Mouse (Mus musculus): Measurements from ENCODE around the gene Plxna4. TPM values are rescaled to one million over a fixed set of nuclear protein-coding genes. Genes with fewer than 3 reads are reported as not detected.

The Plxna4 gene
- total RNA-seq, 2 experiments from 2014 or later: 25.4 to 26.9 TPM

DNA sequence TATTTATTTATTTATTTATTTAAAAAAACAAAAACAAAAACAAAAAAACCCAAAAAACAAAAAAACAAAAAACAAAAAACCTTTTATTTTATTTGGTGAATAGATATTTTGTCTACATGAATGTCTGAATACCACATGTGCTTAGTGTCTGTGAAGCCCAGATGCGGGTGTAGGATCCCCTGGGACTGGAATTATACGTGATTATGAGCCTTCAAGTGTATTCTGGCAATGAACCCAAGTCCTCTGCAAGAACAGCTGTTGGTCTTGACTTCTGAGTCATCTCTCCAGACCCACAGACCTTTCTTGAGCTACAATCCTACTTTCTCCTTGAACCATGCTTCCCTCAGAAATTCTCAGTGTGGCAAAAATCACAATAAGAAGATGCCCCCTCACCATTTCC is 287.4 kb downstream of the Plxna4 start:
- intact Hi-C loops (cut with DNase I): no loop called here
- DNase-seq: peak; percentile 10 to 12

DNA sequence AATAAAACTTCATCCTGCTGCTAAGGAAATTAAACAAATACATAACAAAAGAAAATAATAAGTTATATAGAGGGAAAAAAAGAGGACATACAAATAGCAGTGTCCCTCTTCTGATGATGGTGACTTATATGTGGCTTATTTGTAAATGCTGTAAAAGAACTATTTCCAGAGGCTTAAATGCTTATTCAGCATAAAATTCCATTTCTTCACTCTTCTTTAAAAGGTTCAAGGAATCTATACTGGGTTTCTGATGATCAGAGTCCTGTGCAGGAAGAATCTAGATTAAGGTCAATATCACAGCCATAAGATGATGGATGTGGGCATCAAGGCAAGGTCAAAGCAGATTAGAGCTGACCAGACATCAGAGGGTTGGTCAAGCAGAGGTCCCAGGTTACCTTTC is 306.5 kb downstream of the Plxna4 start:
- DNase-seq: no peak
- intact Hi-C loops (cut with DNase I): no loop called here

DNA sequence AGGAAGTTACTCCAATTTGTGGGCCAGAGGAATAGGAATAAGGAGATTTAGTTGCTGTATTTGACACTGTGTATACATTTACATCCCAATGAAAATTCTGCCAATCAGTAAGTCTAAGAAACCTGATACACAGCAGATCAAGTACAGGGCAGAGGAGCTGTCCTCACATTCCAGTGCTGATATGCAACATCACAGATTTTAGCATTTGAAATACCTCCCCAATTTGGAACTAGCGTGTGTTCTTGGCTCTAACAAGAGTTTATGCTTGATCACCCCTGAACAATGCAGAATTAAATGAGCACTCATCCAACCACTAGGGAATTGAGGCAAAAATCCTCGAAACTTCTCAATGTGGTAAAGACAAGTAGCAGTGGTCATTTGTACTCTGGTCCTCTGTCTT is 307.3 kb downstream of the Plxna4 start:
- intact Hi-C loops (cut with DNase I): no loop called here
- peak in 1 of 2 experiments; percentile 10 for DNase-seq

DNA sequence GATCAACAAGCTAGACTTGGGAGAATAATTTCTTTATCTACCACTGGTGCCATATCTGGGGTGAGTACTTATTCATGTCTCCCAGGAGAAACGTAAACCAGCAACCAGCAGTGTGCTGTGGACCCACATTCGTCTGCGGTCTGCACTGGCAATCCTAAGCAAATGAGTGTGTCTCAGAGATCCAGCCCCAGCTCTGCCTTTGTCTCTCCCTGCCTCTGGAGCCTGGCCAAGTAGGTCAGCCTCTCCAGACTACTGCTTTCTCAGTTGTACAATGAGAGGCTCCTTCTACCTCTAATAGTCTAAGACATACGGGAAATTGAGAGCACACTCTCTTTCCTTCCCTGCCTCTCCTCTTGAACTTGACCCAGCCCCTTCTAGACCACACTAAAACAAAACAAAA is 316.5 kb downstream of the Plxna4 start:
- intact Hi-C loops (cut with DNase I): no loop called here
- peak; percentile 41 to 55 for DNase-seq

DNA sequence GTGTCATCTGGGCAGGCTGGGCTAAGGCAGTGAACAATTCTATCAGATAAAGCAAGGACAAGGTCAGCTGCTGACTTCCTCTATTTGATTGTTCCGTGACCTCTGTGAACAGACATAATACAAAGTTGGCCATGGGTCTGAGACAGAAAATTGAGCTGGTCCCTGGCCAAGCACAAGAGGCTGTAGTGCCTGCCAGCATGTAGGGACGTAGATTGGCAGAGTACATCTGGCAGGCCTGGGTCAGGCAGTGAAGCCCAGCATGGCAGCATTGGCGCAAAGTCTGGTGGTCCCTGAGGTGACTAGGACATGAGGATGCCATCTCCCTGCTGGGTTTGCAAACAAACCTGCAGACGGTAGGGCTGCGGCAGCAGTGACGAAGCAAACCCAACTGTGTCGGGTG is 321.9 kb downstream of the Plxna4 start:
- DNase-seq: peak; percentile 72 to 81
- intact Hi-C loops (cut with DNase I): no loop called here

DNA sequence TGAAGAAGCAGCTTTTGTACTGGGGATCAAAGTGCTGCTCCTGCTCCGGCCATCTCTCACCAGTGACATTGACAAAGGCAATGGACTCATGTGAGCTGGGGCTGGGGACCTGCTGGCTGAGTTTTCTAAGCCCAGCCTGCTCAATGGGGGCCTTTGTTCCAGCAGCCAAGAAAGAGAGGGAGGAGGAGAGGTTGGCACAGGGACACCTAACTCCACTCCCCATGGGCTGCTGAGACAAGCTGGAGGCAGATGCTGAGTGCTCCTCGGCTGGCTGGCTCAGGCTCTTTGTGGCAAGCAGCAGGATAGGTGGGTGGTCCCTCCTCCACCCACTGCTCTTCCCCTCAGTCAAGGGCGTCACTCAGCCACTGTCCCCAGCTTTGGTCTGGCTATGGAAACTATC is 326.7 kb downstream of the Plxna4 start:
- DNase-seq: peak; percentile 11 to 16

DNA sequence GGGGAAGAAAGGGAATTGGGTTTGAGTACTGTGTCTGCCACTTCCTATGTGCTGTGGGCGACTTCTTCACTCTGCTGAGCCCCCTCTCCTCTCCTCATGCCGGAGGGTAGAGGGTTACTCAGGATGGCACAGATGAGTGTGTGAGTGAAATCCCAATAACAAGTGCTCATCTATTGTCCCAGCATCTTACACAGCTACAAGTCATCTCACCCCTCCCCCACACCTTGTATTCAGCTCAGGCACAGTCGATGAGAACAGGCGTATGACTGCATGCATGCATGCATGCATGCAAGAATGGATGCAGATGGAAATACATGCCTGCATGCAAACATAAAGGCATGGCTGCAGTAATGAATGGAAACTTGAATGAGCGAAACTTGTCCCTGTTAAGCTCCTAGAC is 327.7 kb downstream of the Plxna4 start:
- no peak for DNase-seq

More for the DNA sequence above, 326.7 kb downstream of the Plxna4 start:
- intact Hi-C loops (cut with DNase I): no loop called here

DNA sequence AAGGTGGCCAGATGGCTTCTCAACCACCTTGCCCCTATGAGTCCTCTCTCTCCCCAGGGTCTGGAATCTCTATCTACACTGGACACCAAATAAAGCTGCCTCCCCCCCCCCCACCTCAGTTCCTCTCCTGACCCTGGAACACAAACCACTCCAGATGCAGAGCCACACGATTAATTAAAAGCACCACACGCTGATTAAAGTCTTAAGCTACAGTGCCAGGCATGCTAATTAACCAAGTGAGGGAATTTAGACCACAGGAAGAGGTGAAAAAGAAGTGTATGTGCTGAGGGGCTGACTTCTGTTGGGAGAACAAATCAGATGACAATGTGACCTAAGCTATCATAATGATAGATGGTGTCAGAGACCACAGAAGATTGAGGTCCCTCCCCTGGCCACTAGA is 332.8 kb downstream of the Plxna4 start:
- intact Hi-C loops (cut with DNase I): no loop called here

More for the DNA sequence above, 327.7 kb downstream of the Plxna4 start:
- intact Hi-C loops (cut with DNase I): no loop called here

DNA sequence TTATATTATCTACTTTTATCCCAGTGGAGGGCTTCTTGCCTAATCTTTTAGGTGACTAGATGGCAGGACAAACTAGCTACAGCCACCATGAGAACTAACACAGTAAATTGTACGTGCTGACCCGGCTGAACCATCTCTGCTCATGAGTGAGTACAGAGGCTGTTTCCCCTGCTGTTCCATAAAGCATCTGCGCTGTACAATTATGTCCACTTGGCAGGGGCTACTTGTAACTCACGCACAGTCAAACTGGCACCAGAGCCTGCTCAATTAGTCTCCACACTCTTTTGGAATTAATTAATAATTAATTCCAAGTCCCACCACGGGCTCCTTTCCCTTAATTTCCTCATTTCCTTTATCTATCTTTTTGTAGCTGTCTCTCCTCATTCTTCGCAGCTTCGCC is 335.8 kb downstream of the Plxna4 start:
- no peak for DNase-seq
- intact Hi-C loops (cut with DNase I): no loop called here

More for the DNA sequence above, 332.8 kb downstream of the Plxna4 start:
- no peak for DNase-seq

DNA sequence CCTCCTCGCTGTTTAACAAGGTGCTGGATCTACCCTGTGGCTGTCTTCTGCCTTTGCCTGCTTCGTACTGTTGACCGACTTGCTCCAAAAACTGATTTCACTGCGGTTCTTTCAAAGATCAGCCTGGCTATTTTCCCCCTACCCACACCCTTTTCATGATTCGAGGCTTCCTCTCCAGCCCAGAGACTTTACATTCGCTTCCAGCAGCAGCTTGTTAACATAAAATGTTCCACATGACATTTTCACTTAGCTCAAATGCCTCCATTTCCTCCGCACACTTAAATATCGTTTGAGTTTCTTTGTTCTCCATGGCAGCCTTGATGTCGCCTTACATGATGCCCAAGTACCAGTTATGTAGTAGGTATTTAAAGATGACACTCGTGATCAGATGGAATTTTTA is 336.3 kb downstream of the Plxna4 start:
- intact Hi-C loops (cut with DNase I): no loop called here

DNA sequence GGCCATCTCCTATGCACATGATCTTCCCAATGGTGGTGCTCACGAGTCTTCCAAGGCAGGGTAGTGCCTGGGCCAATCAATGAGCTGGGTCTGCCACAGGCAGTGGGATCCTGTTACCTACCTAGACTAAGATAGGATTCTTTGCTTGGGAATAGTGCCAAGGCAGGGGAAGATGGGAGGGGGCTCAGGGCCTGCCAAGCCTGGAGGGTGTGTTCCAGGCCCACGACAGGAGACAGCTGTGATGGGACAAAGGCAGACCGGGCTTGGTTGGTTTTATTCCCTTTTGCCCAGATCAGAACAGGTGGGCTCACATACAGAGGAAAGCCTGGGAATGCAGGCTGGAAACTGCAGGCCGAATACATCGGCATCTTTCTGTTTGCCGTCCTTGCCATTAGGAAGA is 342.0 kb downstream of the Plxna4 start:
- intact Hi-C loops (cut with DNase I): no loop called here
- no peak for DNase-seq

More for the DNA sequence above, 336.3 kb downstream of the Plxna4 start:
- DNase-seq: no peak

DNA sequence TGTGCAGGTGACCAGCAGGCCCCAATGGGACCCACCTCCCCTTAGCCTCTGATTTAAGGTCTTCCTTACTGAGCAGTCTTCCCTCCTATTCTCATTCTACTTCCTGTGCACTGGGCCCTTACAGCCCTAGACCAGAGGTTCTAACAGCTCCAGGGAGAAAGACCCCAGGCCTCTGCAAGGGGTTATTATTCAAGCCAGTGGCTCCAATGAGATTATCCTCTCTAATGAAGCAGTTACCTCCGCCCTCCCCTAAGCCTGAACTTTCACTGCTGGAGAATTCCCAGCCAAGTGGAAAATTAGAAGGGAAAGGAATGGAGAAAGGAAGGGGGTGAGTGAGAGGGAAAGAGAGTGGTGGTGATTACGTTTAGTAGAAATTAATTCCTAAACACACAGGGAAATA is 345.0 kb downstream of the Plxna4 start:
- intact Hi-C loops (cut with DNase I): no loop called here

DNA sequence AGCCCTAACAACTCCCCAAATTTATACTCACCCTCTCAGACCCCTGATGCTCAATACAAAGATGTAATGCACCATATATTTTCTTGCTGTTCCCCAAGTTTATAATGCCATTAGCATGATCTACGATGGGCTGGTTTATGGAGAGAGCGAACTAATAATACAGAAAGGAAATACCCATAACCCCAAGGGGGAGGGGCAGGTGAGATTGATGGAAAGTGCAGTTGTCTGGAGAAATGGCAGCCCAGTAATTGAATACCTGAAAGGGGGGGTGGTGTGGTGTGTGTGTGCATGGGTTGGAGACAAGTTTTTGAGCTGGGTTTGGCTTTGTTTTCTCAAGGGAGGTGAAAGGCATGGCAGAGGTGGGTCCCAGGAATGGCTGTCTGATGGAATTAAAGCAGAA is 356.6 kb downstream of the Plxna4 start:
- intact Hi-C loops (cut with DNase I): no loop called here
- no peak for DNase-seq

More for the DNA sequence above, 345.0 kb downstream of the Plxna4 start:
- no peak for DNase-seq

DNA sequence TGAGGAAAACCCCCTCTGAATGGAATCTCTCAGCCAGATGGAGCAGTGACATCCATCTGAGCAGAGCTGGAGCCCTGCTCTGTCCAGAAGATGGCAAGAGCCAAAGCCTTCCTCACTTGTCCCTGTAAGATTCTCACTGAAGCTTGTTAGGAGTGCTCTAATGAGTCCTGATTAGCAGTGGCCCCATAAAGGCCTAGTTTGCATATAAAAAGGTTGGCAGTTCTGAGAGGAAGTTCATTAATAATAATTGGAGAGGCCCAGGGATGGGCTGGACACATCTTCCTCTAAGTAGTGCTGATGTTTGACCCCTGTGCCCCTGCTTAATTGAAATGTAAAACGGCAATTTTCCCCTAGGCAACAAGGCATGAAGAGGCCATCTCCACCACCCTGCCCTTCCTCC is 361.4 kb downstream of the Plxna4 start:
- intact Hi-C loops (cut with DNase I): no loop called here
- DNase-seq: no peak

DNA sequence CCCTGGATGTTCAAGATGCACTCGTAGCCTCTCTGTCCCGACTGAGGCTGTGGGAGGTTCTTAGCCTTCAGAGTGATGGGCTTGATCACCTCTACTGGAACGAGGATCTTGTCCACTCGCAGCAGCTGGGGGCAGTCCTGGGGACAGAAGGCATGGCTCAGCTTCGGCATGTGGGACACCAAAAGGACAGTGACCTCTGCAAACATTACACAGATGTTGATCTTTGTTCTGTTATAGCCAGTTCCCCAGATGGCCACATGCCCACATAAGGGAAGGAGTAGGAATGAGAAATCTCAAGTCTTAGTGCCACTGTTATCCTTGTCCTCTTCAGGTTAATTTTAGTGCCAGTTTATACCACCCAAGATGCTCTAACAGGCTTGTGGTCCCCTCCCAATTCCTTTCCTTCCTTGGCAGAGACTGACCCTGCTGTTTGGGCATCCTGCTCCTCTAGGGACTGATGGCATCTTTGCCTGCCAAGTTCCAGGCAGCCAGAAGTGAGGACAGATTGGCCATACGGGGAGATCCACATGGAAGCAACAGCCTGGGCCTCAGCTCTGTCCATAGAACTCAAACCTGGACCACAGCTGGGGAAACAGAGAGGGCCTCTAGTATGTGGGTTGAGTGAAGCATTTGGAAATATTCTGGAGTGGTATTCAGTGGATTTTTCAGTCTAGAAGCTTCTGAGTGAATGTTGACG is 363.8 kb downstream of the Plxna4 start:
- intact Hi-C loops (cut with DNase I): no loop called here
- DNase-seq: no peak

DNA sequence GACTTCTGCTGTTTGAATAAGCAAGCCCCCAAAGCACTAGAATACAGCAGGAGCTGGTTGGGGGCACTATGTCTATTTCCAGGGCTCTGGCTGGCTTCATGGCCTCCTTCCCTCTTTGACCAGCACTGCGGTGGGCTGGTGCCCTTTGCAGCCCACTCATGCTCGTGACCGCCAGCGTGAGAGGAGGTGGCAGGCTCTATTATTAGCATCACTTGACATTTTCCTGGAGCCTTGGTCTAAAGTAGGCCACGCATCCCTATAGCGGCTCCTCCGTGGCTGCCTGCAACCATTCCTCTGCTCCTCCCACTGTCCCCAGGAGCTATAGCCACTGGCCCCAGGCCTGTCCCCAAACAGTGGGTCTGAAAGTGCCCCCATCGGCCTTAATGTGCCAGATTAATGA is 367.2 kb downstream of the Plxna4 start:
- intact Hi-C loops (cut with DNase I): no loop called here
- DNase-seq: no peak

DNA sequence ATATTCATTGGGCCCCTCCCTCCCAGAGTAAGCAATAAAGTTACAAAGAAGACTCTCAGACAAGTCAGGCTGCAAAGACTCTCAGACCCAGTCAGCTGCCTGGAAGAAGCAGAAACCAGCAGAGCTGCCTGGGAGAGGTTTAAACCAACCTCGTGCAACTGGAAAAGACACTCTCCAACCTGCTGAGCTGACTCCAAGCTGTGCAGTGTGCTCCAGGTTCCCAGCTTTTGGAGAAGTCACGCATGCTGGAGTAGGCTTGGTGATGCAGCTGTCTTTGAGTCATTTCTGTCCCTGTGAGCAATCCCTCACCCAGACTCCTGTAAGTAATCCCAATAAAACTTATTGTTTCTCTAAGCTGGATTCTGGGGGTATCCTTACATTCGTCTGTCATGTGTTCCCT is 369.4 kb downstream of the Plxna4 start:
- intact Hi-C loops (cut with DNase I): no loop called here
- no peak for DNase-seq

DNA sequence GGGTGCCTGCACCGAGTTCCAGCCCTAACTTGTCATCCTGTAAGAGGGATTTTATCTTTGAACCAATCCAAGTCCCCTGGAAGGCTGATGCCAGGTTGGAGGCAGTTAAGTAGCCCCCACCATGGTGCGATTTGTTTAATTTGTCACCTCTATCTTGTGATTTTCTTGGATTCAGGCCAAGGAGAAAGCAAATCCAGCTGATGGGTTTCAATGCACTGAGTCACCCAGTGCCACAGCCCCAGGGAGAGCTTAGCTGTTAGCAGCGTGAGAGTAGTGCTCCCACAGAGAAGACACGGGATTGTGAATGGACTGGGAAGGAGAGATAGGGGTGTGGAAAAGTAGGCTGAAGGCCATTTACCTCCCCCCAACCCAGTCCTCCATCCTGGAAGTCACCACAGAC is 375.6 kb downstream of the Plxna4 start:
- DNase-seq: no peak
- intact Hi-C loops (cut with DNase I): no loop called here

DNA sequence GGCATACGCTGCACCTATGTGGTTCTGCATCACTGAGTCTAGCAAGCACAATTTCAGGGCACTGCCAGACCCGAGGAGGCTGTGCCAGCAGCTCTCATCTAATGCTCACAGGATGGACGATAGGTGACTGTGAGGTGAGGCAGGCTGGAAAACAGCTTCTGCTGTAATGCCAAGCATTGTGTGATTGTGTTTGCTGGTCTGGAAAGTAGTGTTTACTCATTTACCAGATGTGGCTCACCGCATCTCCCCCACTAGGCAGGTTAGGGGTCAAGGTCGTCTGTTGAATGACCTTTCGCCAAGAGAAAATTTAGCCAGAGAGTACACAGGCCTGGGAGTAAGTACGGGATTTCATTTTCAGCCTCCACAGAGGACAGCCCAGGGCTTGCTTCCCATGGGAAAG is 377.9 kb downstream of the Plxna4 start:
- DNase-seq: no peak
- intact Hi-C loops (cut with DNase I): no loop called here

DNA sequence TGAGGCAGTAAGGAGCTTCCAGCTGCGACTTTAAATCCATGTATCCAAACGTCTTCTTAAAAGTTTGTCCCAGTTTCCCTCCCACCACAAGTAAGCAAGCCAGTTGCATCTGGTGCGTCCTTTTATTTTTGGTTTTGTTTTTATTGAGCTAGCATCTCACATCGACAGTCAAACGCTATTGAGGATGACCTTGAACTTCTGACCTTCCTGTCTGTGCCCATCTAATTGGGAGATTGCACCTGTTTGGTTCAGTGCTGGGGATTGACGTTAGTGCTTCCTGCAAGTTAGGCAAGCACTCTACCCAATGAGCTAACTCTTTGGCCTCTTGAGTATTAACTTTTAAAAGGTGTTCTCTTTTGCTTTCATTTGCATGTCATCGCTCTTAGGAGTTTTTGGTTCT is 379.0 kb downstream of the Plxna4 start:
- no peak for DNase-seq
- intact Hi-C loops (cut with DNase I): no loop called here

DNA sequence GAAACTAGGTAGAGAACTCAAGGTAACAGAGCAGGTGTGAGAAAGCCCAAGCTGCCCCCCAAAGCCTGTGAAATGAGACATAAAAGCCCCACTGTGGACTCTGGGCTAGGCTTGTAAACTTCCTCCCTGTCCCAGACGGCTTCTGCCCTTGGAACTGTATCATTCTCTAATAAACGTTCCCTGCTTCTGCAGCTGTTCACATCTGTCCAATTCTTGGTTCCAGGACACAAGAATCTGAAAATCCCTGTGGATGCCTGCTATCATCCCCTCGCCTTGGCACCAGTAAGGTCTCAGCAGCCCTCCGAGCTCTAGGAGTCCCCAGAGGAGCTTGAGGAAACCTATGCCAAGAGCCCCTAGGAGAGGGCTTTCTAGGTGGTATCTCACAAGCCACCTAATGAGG is 383.7 kb downstream of the Plxna4 start:
- peak; percentile 33 to 49 for DNase-seq
- intact Hi-C loops (cut with DNase I): no loop called here

DNA sequence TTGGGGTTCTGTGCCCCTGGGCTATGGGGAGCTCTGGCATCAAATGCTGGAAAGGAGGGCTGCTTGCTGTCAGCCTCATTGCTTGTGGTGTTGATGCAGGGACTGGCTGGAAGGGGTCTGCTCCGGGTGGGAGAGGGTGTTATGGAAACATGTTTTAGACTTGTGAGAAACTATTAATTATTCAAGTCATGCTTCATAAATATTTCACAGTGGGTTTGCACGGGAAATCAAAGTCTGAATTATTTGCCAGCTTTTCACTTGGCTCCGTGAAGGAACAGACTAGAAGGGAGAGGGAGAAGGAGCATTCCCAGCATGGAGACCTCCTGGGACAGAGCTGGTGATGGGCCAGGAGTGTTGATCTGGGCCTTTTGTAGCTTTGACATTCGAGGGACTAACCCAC is 384.6 kb downstream of the Plxna4 start:
- intact Hi-C loops (cut with DNase I): no loop called here
- DNase-seq: peak; percentile 56 to 61

DNA sequence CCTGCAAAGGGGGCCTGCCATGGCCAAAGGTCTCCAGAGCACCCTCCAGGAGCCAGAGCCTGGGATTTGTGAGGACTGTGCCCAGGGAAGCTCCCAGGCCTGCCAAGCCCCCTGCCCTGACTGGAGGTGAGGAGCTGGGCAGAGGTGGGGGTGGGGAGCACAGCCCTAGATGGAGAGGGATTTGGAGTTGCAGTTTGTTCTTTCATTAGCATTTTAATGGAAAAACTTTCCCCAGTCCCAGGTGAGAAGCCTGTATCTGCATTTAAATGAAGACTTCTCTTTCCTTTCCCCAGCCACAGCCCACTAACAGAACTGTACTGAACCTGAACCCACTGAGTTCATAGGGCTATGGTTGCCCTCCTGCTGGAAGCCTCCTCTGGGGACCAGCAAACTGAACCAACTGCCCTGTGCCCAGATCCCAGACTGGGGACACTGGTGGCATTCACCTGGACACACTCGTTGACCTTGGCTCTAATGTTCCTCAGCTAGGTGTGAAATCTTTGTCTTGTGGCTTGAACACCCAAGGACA is 385.3 kb downstream of the Plxna4 start:
- intact Hi-C loops (cut with DNase I): no loop called here
- DNase-seq: no peak

All from heart, postnatal 10 days (tissue).